Mouse (Mus musculus): ENCODE results near the gene Olfr319.

DNA sequence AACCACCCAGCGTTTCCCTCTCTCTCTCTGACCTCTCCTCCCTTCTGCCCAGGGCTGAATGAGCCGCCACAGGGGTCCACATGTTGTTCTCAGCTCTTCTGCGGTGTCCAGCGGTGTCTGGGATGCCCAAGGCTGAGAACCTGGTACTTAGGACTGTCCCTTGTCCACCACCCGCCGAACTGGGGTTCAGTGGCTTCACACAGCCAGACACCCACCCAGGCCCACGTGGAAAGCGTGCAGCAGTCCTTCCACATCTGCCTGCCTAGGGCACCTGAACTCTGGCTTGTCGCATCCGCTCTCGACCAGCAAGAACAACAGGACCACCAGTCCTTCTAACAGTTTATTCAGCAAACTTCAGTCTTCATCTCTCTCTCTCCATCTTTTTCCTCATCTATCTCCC lies 10.1 kb downstream of the Olfr319 start:
- TF ChIP-seq CTCF (IDR thresholded peaks at IDR 0.05; ENCODE audit: low read depth, low read length) (no peak), GATA1 (IDR thresholded peaks at IDR 0.05; ENCODE audit: borderline replicate concordance, low read length) (no peak), POLR2AphosphoS5 (IDR thresholded peaks at IDR 0.05; ENCODE audit: insufficient replicate concordance, low read depth, low read length) (no peak), TAL1 (conservative IDR thresholded peaks at IDR 0.05; ENCODE audit: low read depth, low read length) (no peak), GATA2 (IDR thresholded peaks at IDR 0.05; ENCODE audit: borderline replicate concordance, low read depth, low read length) (no peak)
